Mouse (Mus musculus) CH12.LX (cell line): ENCODE measurements around the gene Ptgdr2. TPM values are rescaled to one million over a fixed set of nuclear protein-coding genes. Genes with fewer than 3 reads are reported as not detected.

Source experiments
- DNase-seq: peaks from one replicate; pipeline ENCODE4 v3.0.0-alpha.2; 2013; ENCODE audit errors: extremely low read depth
- H3K27ac ChIP-seq: 2 replicates; pipeline ENCODE4 v1.5.1; 2012; ENCODE audit warnings: low read depth, mild to moderate bottlenecking, control low read depth, moderate library complexity; ENCODE audit not compliant: insufficient read depth
- H3K27me3 ChIP-seq: replicated peaks from 2 replicates; pipeline ENCODE3; 2012; ENCODE audit warnings: inconsistent platforms
- H3K36me3 ChIP-seq, 2 experiments: replicated peaks in 1 of 2; 2 replicates each; pipeline versions ENCODE3 to v1.6.1; 2012; ENCODE audit warnings: inconsistent platforms in 1 of 2, low read length in 1 of 2, mild to moderate bottlenecking in 1 of 2, mixed read lengths in 1 of 2, moderate library complexity in 1 of 2; ENCODE audit not compliant: control insufficient read depth in 1 of 2, insufficient read depth in 1 of 2
- H3K4me1 ChIP-seq, 2 experiments: 2 replicates each; pipeline ENCODE4 v1.6.1; 2012; ENCODE audit warnings: inconsistent platforms in 1 of 2, moderate library complexity in 1 of 2; ENCODE audit not compliant: insufficient read depth in 2 of 2, control insufficient read depth in 1 of 2
- H3K4me2 ChIP-seq: 2 replicates; pipeline ENCODE4 v1.6.1; 2012; ENCODE audit warnings: low read depth, mild to moderate bottlenecking, control low read depth; ENCODE audit not compliant: poor library complexity, insufficient read depth, severe bottlenecking
- H3K4me3 ChIP-seq, 3 experiments: fragments of 150-350 bp in 1 of 3; sonication (generic) in 1 of 3; replicated peaks in 1 of 3; 2 replicates each; pipeline versions ENCODE3 to v1.5.1; 2011 to 2012; ENCODE audit warnings: low read depth in 2 of 3, low read length in 2 of 3, mild to moderate bottlenecking in 2 of 3, moderate library complexity in 2 of 3, control low read depth in 1 of 3, improper control_type of control experiment in 1 of 3, inconsistent platforms in 1 of 3, mixed read lengths in 1 of 3; ENCODE audit not compliant: poor library complexity in 1 of 3
- H3K79me2 ChIP-seq: replicated peaks from 2 replicates; pipeline ENCODE4 v1.6.1; 2012; ENCODE audit warnings: mild to moderate bottlenecking, moderate library complexity; ENCODE audit not compliant: control insufficient read depth, poor library complexity, insufficient read depth, severe bottlenecking; ENCODE audit errors: extremely low read depth
- H3K9ac ChIP-seq: 2 replicates; pipeline ENCODE4 v1.6.1; 2012; ENCODE audit warnings: low read depth, mild to moderate bottlenecking, control low read depth, moderate library complexity; ENCODE audit not compliant: insufficient read depth
- H3K9me3 ChIP-seq: replicated peaks from 2 replicates; pipeline ENCODE3; 2012; ENCODE audit warnings: low read length, inconsistent platforms, mixed read lengths
- BHLHE40 ChIP-seq: IDR thresholded peaks from 2 replicates; pipeline ENCODE4 v1.6.1; 2011; ENCODE audit warnings: mild to moderate bottlenecking, low read depth, low read length, improper control_type of control experiment
- CHD2 ChIP-seq: IDR thresholded peaks from 2 replicates; pipeline ENCODE4 v1.6.1; 2011; ENCODE audit warnings: low read length, improper control_type of control experiment
- CTCF ChIP-seq, 2 experiments: IDR thresholded peaks in 1 of 2; conservative IDR thresholded peaks in 1 of 2; 2 replicates each; pipeline ENCODE4 v1.5.1; 2011 to 2012; ENCODE audit warnings: low read depth in 2 of 2, low read length in 2 of 2, improper control_type of control experiment in 1 of 2, inconsistent platforms in 1 of 2, mild to moderate bottlenecking in 1 of 2, moderate library complexity in 1 of 2
- E2F4 ChIP-seq: IDR thresholded peaks from 2 replicates; pipeline ENCODE4 v1.6.1; 2011; ENCODE audit warnings: low read depth, low read length, improper control_type of control experiment; ENCODE audit not compliant: insufficient replicate concordance
- ELF1 ChIP-seq: IDR thresholded peaks from 2 replicates; pipeline ENCODE4 v1.6.1; 2014; ENCODE audit warnings: low read depth, mild to moderate bottlenecking, inconsistent platforms, low read length, improper control_type of control experiment
- EP300 ChIP-seq: IDR thresholded peaks from 2 replicates; pipeline ENCODE4 v1.6.1; 2011; ENCODE audit warnings: low read length, improper control_type of control experiment
- ETS1 ChIP-seq: conservative IDR thresholded peaks from 2 replicates; pipeline ENCODE4 v1.6.1; 2012; ENCODE audit warnings: low read depth, mild to moderate bottlenecking, inconsistent platforms, low read length, improper control_type of control experiment, moderate library complexity
- GABPA ChIP-seq: IDR thresholded peaks from 2 replicates; pipeline ENCODE4 v1.6.1; 2012; ENCODE audit warnings: low read depth, low read length, improper control_type of control experiment, inconsistent platforms; ENCODE audit not compliant: insufficient replicate concordance
- HCFC1 ChIP-seq: IDR thresholded peaks from 2 replicates; pipeline ENCODE4 v1.6.1; 2012; ENCODE audit warnings: low read depth, mild to moderate bottlenecking, inconsistent platforms, low read length, improper control_type of control experiment
- IRF4 ChIP-seq: IDR thresholded peaks from 2 replicates; pipeline ENCODE4 v1.6.1; 2014; ENCODE audit warnings: low read depth, mild to moderate bottlenecking, inconsistent platforms, low read length, improper control_type of control experiment
- JUN ChIP-seq: IDR thresholded peaks from 2 replicates; pipeline ENCODE4 v1.6.1; 2011; ENCODE audit warnings: low read depth, mild to moderate bottlenecking, low read length, improper control_type of control experiment, moderate library complexity; ENCODE audit not compliant: insufficient read depth
- JUND ChIP-seq: conservative IDR thresholded peaks from 2 replicates; pipeline ENCODE4 v1.6.1; 2011; ENCODE audit warnings: low read depth, low read length, improper control_type of control experiment
- KAT2A ChIP-seq: IDR thresholded peaks from 2 replicates; pipeline ENCODE4 v1.6.1; 2012; ENCODE audit warnings: low read length, improper control_type of control experiment, inconsistent platforms; ENCODE audit not compliant: insufficient replicate concordance
- MAFK ChIP-seq: IDR thresholded peaks from 2 replicates; pipeline ENCODE4 v1.6.1; 2011; ENCODE audit warnings: low read length, improper control_type of control experiment; ENCODE audit not compliant: insufficient replicate concordance
- MEF2A ChIP-seq: IDR thresholded peaks from 2 replicates; pipeline ENCODE4 v1.6.1; 2014; ENCODE audit warnings: low read depth, mild to moderate bottlenecking, inconsistent platforms, low read length, improper control_type of control experiment, borderline replicate concordance
- MXI1 ChIP-seq: IDR thresholded peaks from 2 replicates; pipeline ENCODE4 v1.6.1; 2011; ENCODE audit warnings: mild to moderate bottlenecking, low read depth, low read length, improper control_type of control experiment
- MYC ChIP-seq: IDR thresholded peaks from 2 replicates; pipeline ENCODE4 v1.6.1; 2011; ENCODE audit warnings: low read depth, mild to moderate bottlenecking, improper control_type of control experiment, low read length
- NRF1 ChIP-seq: IDR thresholded peaks from 2 replicates; pipeline ENCODE4 v1.6.1; 2014; ENCODE audit warnings: low read depth, mild to moderate bottlenecking, inconsistent platforms, low read length, improper control_type of control experiment, moderate library complexity
- PAX5 ChIP-seq: IDR thresholded peaks from 2 replicates; pipeline ENCODE4 v1.6.1; 2012; ENCODE audit warnings: low read length, inconsistent platforms, mixed read lengths
- POLR2A ChIP-seq: IDR thresholded peaks from 2 replicates; pipeline ENCODE4 v1.6.1; 2011; ENCODE audit warnings: low read depth, mild to moderate bottlenecking, improper control_type of control experiment, low read length
- POLR2AphosphoS2 ChIP-seq: IDR thresholded peaks from 2 replicates; pipeline ENCODE4 v1.6.1; 2011; ENCODE audit warnings: low read depth, low read length, improper control_type of control experiment
- RAD21 ChIP-seq: IDR thresholded peaks from 2 replicates; pipeline ENCODE4 v1.6.1; 2011; ENCODE audit warnings: low read depth, mild to moderate bottlenecking, low read length, improper control_type of control experiment, moderate library complexity
- RCOR1 ChIP-seq: conservative IDR thresholded peaks from 2 replicates; pipeline ENCODE4 v1.6.1; 2012; ENCODE audit warnings: low read depth, mild to moderate bottlenecking, inconsistent platforms, low read length, improper control_type of control experiment
- TCF12 ChIP-seq: IDR thresholded peaks from 2 replicates; pipeline ENCODE4 v1.6.1; 2014; ENCODE audit warnings: low read depth, mild to moderate bottlenecking, inconsistent platforms, low read length, improper control_type of control experiment
- UBTF ChIP-seq: IDR thresholded peaks from 2 replicates; pipeline ENCODE4 v1.6.1; 2012; ENCODE audit warnings: low read depth, mild to moderate bottlenecking, inconsistent platforms, low read length, improper control_type of control experiment, moderate library complexity
- USF2 ChIP-seq: conservative IDR thresholded peaks from 2 replicates; pipeline ENCODE4 v1.6.1; 2011; ENCODE audit warnings: low read depth, low read length, improper control_type of control experiment
- ZC3H11A ChIP-seq: IDR thresholded peaks from 2 replicates; pipeline ENCODE4 v1.6.1; 2012; ENCODE audit warnings: low read depth, mild to moderate bottlenecking, inconsistent platforms, low read length, improper control_type of control experiment
- ZNF384 ChIP-seq: IDR thresholded peaks from 2 replicates; pipeline ENCODE4 v1.6.1; 2012; ENCODE audit warnings: low read depth, low read length, improper control_type of control experiment, inconsistent platforms
- dilution Hi-C: fragments of 300-500 bp; cut with MboI; formaldehyde crosslinking; loops from 2 replicates; pipeline ENCODE4 v1.14.3; 2020; ENCODE audit warnings: low sequenced_read_pairs; ENCODE audit not compliant: extremely low pct_unique_long_range_greater_than_20kb, extremely low pct_ligation_motif_present
- in situ Hi-C: fragments of 300-500 bp; cut with MboI; formaldehyde crosslinking; loops from 3 replicates; pipeline ENCODE4 v1.14.3; 2019; ENCODE audit warnings: low sequenced_read_pairs, low pct_ligation_motif_present, low pct_unique_long_range_greater_than_20kb, mixed read lengths
- polyA plus RNA-seq: library from polyadenylated mRNA; unstranded; fragments of >175 nt; gene quantifications from 2 replicates; pipeline ENCODE4 v1.2.1, GENCODE M21; 2012; ENCODE audit warnings: low read depth; ENCODE audit not compliant: insufficient read length
- total RNA-seq, 2 experiments: library from RNA; depleted of rRNA; stranded (reverse); fragments of 300-350 nt in 1 of 2; fragments of >200 nt in 1 of 2; gene quantifications; 2 replicates each; pipeline ENCODE4 v1.2.3; 2012 to 2014

Gene Ptgdr2
- total and polyA plus RNA-seq, 3 experiments, result 0.13 TPM; not detected in 2

GRCm38 (mm10) chr19:10970457-10970856 is 33.5 kb downstream of the Ptgdr2 start:
- no peaks in the 10 kb centered on the region for H3K79me2 ChIP-seq
- H3K27ac ChIP-seq, result no peak overlapping the region
- H3K9ac ChIP-seq, result no peak overlapping the region
- TF ChIP-seq RAD21 (no peak), MAFK (no peak), KAT2A (no peak), MYC (no peak), IRF4 (no peak), MXI1 (no peak), E2F4 (no peak), POLR2A (no peak), CHD2 (no peak), CTCF (conservative IDR thresholded peaks at IDR 0.05 in 1 of 2, IDR thresholded peaks at IDR 0.05 in 1 of 2; ENCODE audit: low read depth in 2 of 2, low read length in 2 of 2) (no peak), HCFC1 (no peak), POLR2AphosphoS2 (no peak), ZNF384 (no peak), EP300 (no peak), GABPA (no peak), USF2 (no peak), NRF1 (no peak), BHLHE40 (no peak), PAX5 (no peak)
- TF ChIP-seq, all 38 proteins: peak for 0
- H3K4me1 ChIP-seq, result no peaks in the 10 kb centered on the region
- DNase-seq, result no peak
- no peak overlapping the region for H3K4me2 ChIP-seq
- H3K4me3 ChIP-seq, result no peak overlapping the region
- peaks cover 9% of the 10 kb centered on the region for H3K9me3 ChIP-seq
- in situ Hi-C loops, result no loop called here
- dilution Hi-C loops, result no loop called here
- H3K36me3 ChIP-seq, result no peaks in the 10 kb centered on the region
- peaks cover 57% of the 10 kb centered on the region for H3K27me3 ChIP-seq

GRCm38 (mm10) chr19:10972660-10973059 is 35.7 kb downstream of the Ptgdr2 start:
- Histone ChIP-seq H3K79me2 (no peaks in the 10 kb centered on the region), H3K27me3 (peaks cover 37% of the 10 kb centered on the region), H3K4me1 (no peaks in the 10 kb centered on the region), H3K36me3 (no peaks in the 10 kb centered on the region), H3K9me3 (peaks cover 9% of the 10 kb centered on the region), H3K4me3 (no peak overlapping the region), H3K27ac (no peak overlapping the region), H3K9ac (no peak overlapping the region), H3K4me2 (no peak overlapping the region)
- dilution Hi-C loops (no loop called here), in situ Hi-C loops (no loop called here)
- TF ChIP-seq CHD2, result no peak
- no peak for TF ChIP-seq NRF1
- TF ChIP-seq ETS1, result no peak
- no peak for TF ChIP-seq ZC3H11A
- no peak for TF ChIP-seq UBTF
- TF ChIP-seq ELF1, result no peak
- no peak for TF ChIP-seq BHLHE40
- no peak for TF ChIP-seq USF2
- TF ChIP-seq JUN, result no peak
- TF ChIP-seq JUND, result no peak
- no peak for TF ChIP-seq MYC
- no peak for TF ChIP-seq MEF2A
- TF ChIP-seq CTCF (conservative IDR thresholded peaks at IDR 0.05 in 1 of 2, IDR thresholded peaks at IDR 0.05 in 1 of 2; ENCODE audit: low read depth in 2 of 2, low read length in 2 of 2), result no peak
- TF ChIP-seq TCF12, result no peak
- no peak for TF ChIP-seq RCOR1
- DNase-seq, result no peak
